Mouse (Mus musculus): ENCODE results near the gene Tagap.

- TF ChIP-seq CTCF (conservative IDR thresholded peaks at IDR 0.05; ENCODE audit: insufficient read depth, insufficient read length, low read depth, low read length) (no peak), POLR2A (IDR thresholded peaks at IDR 0.05; ENCODE audit: low read depth, low read length) (no peak)
Measured at GRCm38 (mm10) chr17:7887071-7887815, 38.6 kb upstream of the Tagap start.
